ENCODE assay signal across 8 mouse cellular contexts in the genomic region with DNA sequence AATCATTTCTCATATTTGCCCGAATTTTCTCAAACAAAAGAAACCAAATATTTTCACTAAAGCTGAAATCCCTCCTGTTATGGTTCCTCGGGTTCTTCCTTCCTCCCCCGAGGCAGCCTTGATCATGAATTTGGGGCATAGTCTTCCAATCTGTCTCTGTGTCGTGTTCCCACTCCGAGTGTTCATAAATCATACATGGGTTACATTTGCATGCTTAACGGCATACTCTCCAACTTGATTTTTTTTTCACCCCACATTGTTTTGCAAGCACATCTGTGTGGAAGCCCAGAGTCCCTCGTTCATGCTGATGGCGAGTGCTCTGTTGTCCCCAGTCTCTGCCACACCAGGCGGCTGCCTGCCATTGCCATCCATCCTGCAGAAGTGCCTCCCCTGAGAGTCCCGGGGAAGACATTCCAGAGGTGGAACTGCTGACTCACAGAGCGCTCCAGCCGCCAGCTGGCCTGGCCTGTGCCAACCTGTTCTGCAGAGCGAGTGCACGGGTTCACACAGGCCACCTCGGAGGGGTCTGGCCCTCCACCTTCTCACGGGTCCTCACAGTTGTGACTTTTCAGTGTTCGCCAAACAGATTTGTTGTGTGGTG.
DNase-seq lines count a peak whose midpoint lies in the region; ATAC-seq and TF ChIP-seq lines count a peak whose summit lies in the region.

No protein-coding gene starts in this region.

- WGBS in embryonic facial prominence, embryonic 14.5 days = 17% methylated on average over 17 of the region's 17 CpGs
- 32% methylated on average over 17 of the region's 17 CpGs for WGBS in hindbrain, embryonic 14.5 days
- WGBS in lung, embryonic 14.5 days = 23% methylated on average over 17 of the region's 17 CpGs
- 43% methylated on average over 17 of the region's 17 CpGs for WGBS in cerebellum, adult 2 months

- H3K9me3 ChIP-seq in embryonic facial prominence, embryonic 14.5 days (ENCODE audit: control insufficient read depth, low read length) = no peaks in the 10 kb centered on the region
- H3K9me3 ChIP-seq in hindbrain, embryonic 14.5 days (ENCODE audit: control insufficient read depth, low read length) = no peaks in the 10 kb centered on the region
- no peaks in the 10 kb centered on the region for H3K9me3 ChIP-seq in lung, embryonic 14.5 days (ENCODE audit: low read depth, low read length)

- no peaks in the 10 kb centered on the region for H3K36me3 ChIP-seq in embryonic facial prominence, embryonic 14.5 days (ENCODE audit: control insufficient read depth, insufficient read depth, low read length)
- no peaks in the 10 kb centered on the region for H3K36me3 ChIP-seq in hindbrain, embryonic 14.5 days (replicated peaks; ENCODE audit: control insufficient read depth, insufficient read depth)
- no peaks in the 10 kb centered on the region for H3K36me3 ChIP-seq in lung, embryonic 14.5 days (ENCODE audit: insufficient read depth)

- H3K4me1 ChIP-seq in embryonic facial prominence, embryonic 14.5 days (ENCODE audit: control insufficient read depth, insufficient read depth, low read length) = peaks cover 19% of the 10 kb centered on the region
- peaks cover 15% of the 10 kb centered on the region for H3K4me1 ChIP-seq in hindbrain, embryonic 14.5 days (replicated peaks; ENCODE audit: control insufficient read depth, insufficient read depth, low read length)
- H3K4me1 ChIP-seq in lung, embryonic 14.5 days (ENCODE audit: insufficient read depth) = no peaks in the 10 kb centered on the region
- no peaks in the 10 kb centered on the region; the same call in 1 of the 2 replicates for H3K4me1 ChIP-seq in cerebellum, adult 2 months (ENCODE audit: control insufficient read depth, insufficient read depth, low read length)

- H3K27ac ChIP-seq in left cerebral cortex, adult 2 months = no peak overlapping the region
- H3K27ac ChIP-seq in embryonic facial prominence, embryonic 14.5 days (replicated peaks; ENCODE audit: low read depth, low read length) = no peak overlapping the region
- H3K27ac ChIP-seq in hindbrain, embryonic 14.5 days = peak overlapping the region; percentile 58
- H3K27ac ChIP-seq in lung, embryonic 14.5 days (ENCODE audit: low read depth) = no peak overlapping the region
- H3K27ac ChIP-seq in cerebellum, adult 2 months (ENCODE audit: insufficient read depth, low read length) = no peak overlapping the region

- no peak for TF ChIP-seq CTCF in left cerebral cortex, adult 2 months (IDR thresholded peaks at IDR 0.05)
- no peak for TF ChIP-seq CTCF in lung, embryonic 14.5 days (IDR thresholded peaks at IDR 0.05; ENCODE audit: low read depth)
- TF ChIP-seq CTCF in cerebellum, adult 2 months (IDR thresholded peaks at IDR 0.05; ENCODE audit: borderline replicate concordance, insufficient read depth, low read depth, low read length) = no peak

- intact Hi-C loops in left cerebral cortex, adult 2 months (cut with DNase I) = no loop called here

- TF ChIP-seq POLR2A in cerebellum, adult 2 months (IDR thresholded peaks at IDR 0.05; ENCODE audit: borderline replicate concordance, insufficient read depth, low read length) = no peak

- peak in 1 of 2 experiments; percentile 18 for DNase-seq in left cerebral cortex, adult 2 months (ENCODE audit: extremely low spot score in 1 of 2, low spot score in 2 of 2)
- no peak for DNase-seq in left cerebral cortex, adult 9 months (ENCODE audit: low spot score in 2 of 2)
- DNase-seq in embryonic facial prominence, embryonic 14.5 days (ENCODE audit: low spot score) = peak; percentile 85
- DNase-seq in hindbrain, embryonic 14.5 days (ENCODE audit: low spot score) = no peak
- DNase-seq in lung, embryonic 14.5 days = peak; percentile 66
- peak; percentile 18 for DNase-seq in right cerebral cortex, postnatal 14 days
- no peak for DNase-seq in cerebellum, adult 2 months

- no peaks in the 10 kb centered on the region for H3K27me3 ChIP-seq in embryonic facial prominence, embryonic 14.5 days (replicated peaks; ENCODE audit: control insufficient read depth, insufficient read depth, low read length)
- H3K27me3 ChIP-seq in hindbrain, embryonic 14.5 days (ENCODE audit: control insufficient read depth, insufficient read depth, low read length) = no peaks in the 10 kb centered on the region
- no peaks in the 10 kb centered on the region for H3K27me3 ChIP-seq in lung, embryonic 14.5 days (ENCODE audit: insufficient read depth, low read length)
- no peaks in the 10 kb centered on the region; the same call in 1 of the 2 replicates for H3K27me3 ChIP-seq in cerebellum, adult 2 months (ENCODE audit: control insufficient read depth, insufficient read depth, low read length)

- no peak overlapping the region for H3K9ac ChIP-seq in embryonic facial prominence, embryonic 14.5 days (ENCODE audit: low read depth, low read length)
- H3K9ac ChIP-seq in hindbrain, embryonic 14.5 days = peak overlapping the region; percentile 28; the same call in 1 of the 2 replicates
- H3K9ac ChIP-seq in lung, embryonic 14.5 days = no peak overlapping the region

- H3K4me2 ChIP-seq in embryonic facial prominence, embryonic 14.5 days (ENCODE audit: low read depth, low read length) = peak overlapping the region; percentile 39
- H3K4me2 ChIP-seq in hindbrain, embryonic 14.5 days (replicated peaks) = peak overlapping the region; percentile 33
- no peak overlapping the region for H3K4me2 ChIP-seq in lung, embryonic 14.5 days

- H3K4me3 ChIP-seq in left cerebral cortex, adult 2 months = 0 out of 2 replicates have a peak overlapping the region, but pooled peaks have one; percentile 11
- H3K4me3 ChIP-seq in embryonic facial prominence, embryonic 14.5 days (ENCODE audit: low read depth, low read length) = peak overlapping the region; percentile 3; the same call in 1 of the 2 replicates
- H3K4me3 ChIP-seq in hindbrain, embryonic 14.5 days (replicated peaks; ENCODE audit: low read length) = no peak overlapping the region
- no peak overlapping the region for H3K4me3 ChIP-seq in lung, embryonic 14.5 days (ENCODE audit: low read depth, low read length)
- no peak overlapping the region for H3K4me3 ChIP-seq in cerebellum, adult 2 months (replicated peaks; ENCODE audit: insufficient read depth, low read depth, low read length)

- peak; percentile 87 for ATAC-seq in embryonic facial prominence, embryonic 14.5 days (ENCODE audit: low read depth)
- peak; percentile 63 for ATAC-seq in hindbrain, embryonic 14.5 days (ENCODE audit: low FRiP score)
- ATAC-seq in lung, embryonic 14.5 days (ENCODE audit: insufficient read depth) = peak; percentile 83; the same call in 1 of the 2 replicates
- ATAC-seq in activated CD4-positive, CD25-positive, alpha-beta regulatory T cell, adult 4 months = no peak

Comparison
In these comparisons a context has a peak if more than half of its experiments do, and no peak if none do; other contexts are left out.
1. DNase-seq: peak in embryonic facial prominence, embryonic 14.5 days (single experiment), lung, embryonic 14.5 days (single experiment) and right cerebral cortex, postnatal 14 days (single experiment); none in left cerebral cortex, adult 9 months (0 of 2), hindbrain, embryonic 14.5 days (single experiment) and cerebellum, adult 2 months (0 of 2).
2. H3K4me3 ChIP-seq: peak in left cerebral cortex, adult 2 months (single experiment) and embryonic facial prominence, embryonic 14.5 days (single experiment); none in hindbrain, embryonic 14.5 days (single experiment), lung, embryonic 14.5 days (single experiment) and cerebellum, adult 2 months (single experiment).